Mouse (Mus musculus): ENCODE measurements around the gene Brip1.

The Brip1 gene

DNA sequence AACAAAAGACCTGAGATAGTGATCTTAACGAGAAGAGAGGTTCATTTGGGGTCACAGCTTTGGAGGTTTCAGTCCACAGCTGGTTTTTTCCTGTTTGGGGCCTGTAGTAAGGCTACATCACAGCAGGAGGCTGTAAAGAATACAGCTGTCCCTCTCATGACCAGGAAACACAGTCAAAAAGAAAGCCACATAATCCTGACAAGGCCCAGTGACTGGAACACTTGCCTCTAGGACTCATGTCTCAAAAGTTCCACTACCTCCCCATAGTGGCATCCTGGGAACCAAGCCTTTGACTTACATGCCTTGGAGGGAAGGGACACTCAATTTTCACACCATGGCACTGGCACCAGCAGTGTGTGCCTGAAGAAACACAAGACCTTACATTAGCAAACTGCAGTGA lies 181.0 kb downstream of the Brip1 start:
- no peak for DNase-seq

- DNase-seq: no peak
Observed at GRCm38 (mm10) chr11:86016242-86016641, 184.8 kb downstream of the Brip1 start.

DNA sequence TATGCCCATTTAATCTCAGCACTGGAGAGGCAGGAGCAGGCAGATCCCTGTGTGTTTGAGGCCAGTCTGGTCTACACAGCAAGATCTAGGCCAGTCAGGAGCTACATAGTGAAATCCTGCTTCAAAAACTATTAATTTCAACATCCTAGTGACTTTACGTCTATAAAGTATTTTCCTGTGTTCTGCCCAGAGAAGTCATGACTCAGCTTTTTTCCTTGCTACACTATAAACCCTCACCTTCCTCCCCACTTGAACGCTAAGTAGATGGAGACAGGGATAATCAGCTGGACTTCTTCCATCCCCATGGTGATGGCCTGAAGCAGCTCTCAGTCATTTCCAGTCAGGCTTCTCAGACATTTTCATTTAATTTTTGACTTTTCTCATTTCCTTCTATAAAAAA lies 187.9 kb downstream of the Brip1 start:
- DNase-seq: no peak

- no peak for DNase-seq
Observed at GRCm38 (mm10) chr11:86010458-86010857, 190.5 kb downstream of the Brip1 start.

- DNase-seq: no peak
Observed at GRCm38 (mm10) chr11:86008211-86008905, 192.6 kb downstream of the Brip1 start.

Measured in right cerebral cortex, postnatal 25 days (tissue).